Mouse (Mus musculus) midbrain, embryonic 12.5 days (tissue): Measurements from ENCODE around the gene Kcnj12. TPM values are rescaled to one million over a fixed set of nuclear protein-coding genes. Genes with fewer than 3 reads are reported as not detected.

Source experiments
- ATAC-seq: fragments of 200-750 bp; cut with Nextera tagmentation; 2 replicates; pipeline ENCODE4 v1.8.0; 2017; ENCODE audit warnings: low read depth, moderate TSS enrichment, moderate library complexity; ENCODE audit not compliant: low FRiP score
- H3K27ac ChIP-seq: fragments of 300-500 bp; sonication (generic); replicated peaks from 2 replicates; pipeline ENCODE4 v1.5.1; 2016; ENCODE audit warnings: mild to moderate bottlenecking
- H3K27me3 ChIP-seq: fragments of 300-500 bp; sonication (generic); 2 replicates; pipeline ENCODE4 v1.6.1; 2016; ENCODE audit warnings: mild to moderate bottlenecking
- H3K36me3 ChIP-seq: fragments of 300-500 bp; sonication (generic); 2 replicates; pipeline ENCODE4 v1.6.1; 2016
- H3K4me1 ChIP-seq: fragments of 300-500 bp; sonication (generic); 2 replicates; pipeline ENCODE4 v1.6.1; 2016
- H3K4me2 ChIP-seq: fragments of 300-500 bp; sonication (generic); replicated peaks from 2 replicates; pipeline ENCODE4 v1.6.1; 2016; ENCODE audit warnings: mild to moderate bottlenecking, moderate library complexity
- H3K4me3 ChIP-seq: fragments of 300-500 bp; sonication (generic); 2 replicates; pipeline ENCODE4 v1.5.1; 2016; ENCODE audit warnings: mild to moderate bottlenecking
- H3K9ac ChIP-seq: fragments of 300-500 bp; sonication (generic); replicated peaks from 2 replicates; pipeline ENCODE4 v1.6.1; 2016; ENCODE audit warnings: mild to moderate bottlenecking, moderate library complexity
- H3K9me3 ChIP-seq: fragments of 300-500 bp; sonication (generic); 2 replicates; pipeline ENCODE4 v1.6.1; 2016; ENCODE audit warnings: mild to moderate bottlenecking
- WGBS: fragments of 180-500 bp; shearing (Covaris S2); methylation state at CpG from one replicate; pipeline ENCODE4 v1.1.7; 2016; 5-methylcytosine and 5-hydroxymethylcytosine counted together
- polyA plus RNA-seq: library from polyadenylated mRNA; unstranded; fragments of >200 nt; fragmentation: Nextera tagmentation; extraction: Ambion mirVana; gene quantifications from 2 replicates; pipeline ENCODE4 v1.2.1, GENCODE M21; 2016

Kcnj12 gene
- polyA plus RNA-seq, 1 experiment from 2014 or later: 0.50 TPM

GRCm38 (mm10) chr11:61067133-61067835 is 44.9 kb downstream of the Kcnj12 start:
- H3K27me3 ChIP-seq: no peaks in the 10 kb centered on the region
- 88% methylated on average over 9 of the region's 9 CpGs for WGBS
- H3K4me3 ChIP-seq: no peak overlapping the region
- no peak overlapping the region for H3K27ac ChIP-seq
- H3K9ac ChIP-seq: no peak overlapping the region
- H3K36me3 ChIP-seq: no peaks in the 10 kb centered on the region
- H3K4me2 ChIP-seq: no peak overlapping the region
- 0 out of 2 replicates have a peak, but pooled peaks cover 5% of the 10 kb centered on the region for H3K4me1 ChIP-seq
- ATAC-seq: no peak
- H3K9me3 ChIP-seq: no peaks in the 10 kb centered on the region

- H3K27me3 ChIP-seq: no peaks in the 10 kb centered on the region
- no peaks in the 10 kb centered on the region for H3K9me3 ChIP-seq
- H3K36me3 ChIP-seq: no peaks in the 10 kb centered on the region
- 0 out of 2 replicates have a peak, but pooled peaks cover 5% of the 10 kb centered on the region for H3K4me1 ChIP-seq
- H3K4me2 ChIP-seq: no peak overlapping the region
- H3K4me3 ChIP-seq: no peak overlapping the region
- 88% methylated on average over 10 of the region's 10 CpGs for WGBS
- H3K27ac ChIP-seq: no peak overlapping the region
- H3K9ac ChIP-seq: no peak overlapping the region
- no peak for ATAC-seq
These were observed 46.5 kb downstream of the Kcnj12 start for GRCm38 (mm10) chr11:61068866-61069265.

GRCm38 (mm10) chr11:61069645-61070044 is 47.3 kb downstream of the Kcnj12 start:
- Histone ChIP-seq H3K27ac (no peak overlapping the region), H3K9ac (no peak overlapping the region), H3K4me1 (0 out of 2 replicates have a peak, but pooled peaks cover 5% of the 10 kb centered on the region), H3K4me3 (no peak overlapping the region), H3K27me3 (no peaks in the 10 kb centered on the region), H3K36me3 (no peaks in the 10 kb centered on the region), H3K9me3 (no peaks in the 10 kb centered on the region), H3K4me2 (no peak overlapping the region)
- no peak for ATAC-seq
- 98% methylated on average over 18 of the region's 18 CpGs for WGBS

- ATAC-seq: no peak
- Histone ChIP-seq H3K27ac (no peak overlapping the region), H3K9ac (no peak overlapping the region), H3K36me3 (no peaks in the 10 kb centered on the region), H3K4me2 (no peak overlapping the region), H3K4me3 (no peak overlapping the region), H3K9me3 (no peaks in the 10 kb centered on the region), H3K27me3 (no peaks in the 10 kb centered on the region), H3K4me1 (0 out of 2 replicates have a peak, but pooled peaks cover 5% of the 10 kb centered on the region)
- WGBS: 92% methylated on average over 5 of the region's 5 CpGs
These were observed 52.4 kb downstream of the Kcnj12 start for GRCm38 (mm10) chr11:61074646-61075317.

GRCm38 (mm10) chr11:61075361-61076326 is 53.3 kb downstream of the Kcnj12 start:
- Histone ChIP-seq H3K4me1 (0 out of 2 replicates have a peak, but pooled peaks cover 5% of the 10 kb centered on the region), H3K27me3 (no peaks in the 10 kb centered on the region), H3K9ac (no peak overlapping the region), H3K36me3 (no peaks in the 10 kb centered on the region), H3K4me2 (no peak overlapping the region), H3K27ac (no peak overlapping the region), H3K4me3 (no peak overlapping the region), H3K9me3 (no peaks in the 10 kb centered on the region)
- no peak for ATAC-seq
- 81% methylated on average over 15 of the region's 15 CpGs for WGBS

- H3K4me2 ChIP-seq: no peak overlapping the region
- no peak overlapping the region for H3K27ac ChIP-seq
- no peak overlapping the region for H3K9ac ChIP-seq
- H3K27me3 ChIP-seq: no peaks in the 10 kb centered on the region; the same call in 1 of the 2 replicates
- no peak for ATAC-seq
- 81% methylated on average over 2 of the region's 2 CpGs for WGBS
- H3K9me3 ChIP-seq: no peaks in the 10 kb centered on the region
- no peak overlapping the region for H3K4me3 ChIP-seq
- H3K4me1 ChIP-seq: no peaks in the 10 kb centered on the region
- no peaks in the 10 kb centered on the region for H3K36me3 ChIP-seq
These were observed 59.3 kb downstream of the Kcnj12 start for GRCm38 (mm10) chr11:61081624-61082023.

GRCm38 (mm10) chr11:61090195-61090594 is 67.8 kb downstream of the Kcnj12 start:
- 65% methylated on average over 7 of the region's 7 CpGs for WGBS

GRCm38 (mm10) chr11:61091192-61091591 is 68.8 kb downstream of the Kcnj12 start:
- peaks cover 8% of the 10 kb centered on the region; the same call in 1 of the 2 replicates for H3K4me1 ChIP-seq
- WGBS: 69% methylated on average over 3 of the region's 3 CpGs
- 0 out of 2 replicates have a peak, but pooled peaks cover 3% of the 10 kb centered on the region for H3K27me3 ChIP-seq
- H3K9ac ChIP-seq: no peak overlapping the region
- H3K27ac ChIP-seq: no peak overlapping the region
- no peak overlapping the region for H3K4me2 ChIP-seq
- no peak overlapping the region for H3K4me3 ChIP-seq
- no peaks in the 10 kb centered on the region for H3K36me3 ChIP-seq
- 0 out of 2 replicates have a peak, but pooled peaks cover 3% of the 10 kb centered on the region for H3K9me3 ChIP-seq
- ATAC-seq: peak; percentile 27; the same call in 1 of the 2 replicates

More at GRCm38 (mm10) chr11:61090195-61090594, 67.8 kb downstream of the Kcnj12 start:
- Histone ChIP-seq H3K9ac (no peak overlapping the region; the same call in 1 of the 2 replicates), H3K27me3 (no peaks in the 10 kb centered on the region), H3K36me3 (no peaks in the 10 kb centered on the region), H3K4me1 (peaks cover 8% of the 10 kb centered on the region; the same call in 1 of the 2 replicates), H3K9me3 (0 out of 2 replicates have a peak, but pooled peaks cover 3% of the 10 kb centered on the region), H3K27ac (no peak overlapping the region), H3K4me3 (no peak overlapping the region), H3K4me2 (no peak overlapping the region)
- ATAC-seq: no peak

- Histone ChIP-seq H3K27ac (no peak overlapping the region), H3K9ac (0 out of 2 replicates have a peak overlapping the region, but pooled peaks have one; percentile 15), H3K27me3 (0 out of 2 replicates have a peak, but pooled peaks cover 3% of the 10 kb centered on the region), H3K9me3 (0 out of 2 replicates have a peak, but pooled peaks cover 3% of the 10 kb centered on the region), H3K36me3 (no peaks in the 10 kb centered on the region), H3K4me1 (peaks cover 8% of the 10 kb centered on the region; the same call in 1 of the 2 replicates), H3K4me3 (no peak overlapping the region), H3K4me2 (no peak overlapping the region)
- 12% methylated on average over 7 of the region's 7 CpGs for WGBS
- ATAC-seq: no peak
These were observed 69.4 kb downstream of the Kcnj12 start for GRCm38 (mm10) chr11:61091642-61092262.

- no peak overlapping the region for H3K9ac ChIP-seq
- peaks cover 7% of the 10 kb centered on the region; the same call in 1 of the 2 replicates for H3K27me3 ChIP-seq
- H3K4me3 ChIP-seq: no peak overlapping the region
- no peak for ATAC-seq
- H3K4me1 ChIP-seq: peaks cover 3% of the 10 kb centered on the region
- 0 out of 2 replicates have a peak, but pooled peaks cover 3% of the 10 kb centered on the region for H3K9me3 ChIP-seq
- H3K4me2 ChIP-seq: no peak overlapping the region
- H3K36me3 ChIP-seq: no peaks in the 10 kb centered on the region
- WGBS: 72% methylated on average over 1 of the region's 1 CpGs
- no peak overlapping the region for H3K27ac ChIP-seq
These were observed 75.7 kb downstream of the Kcnj12 start for GRCm38 (mm10) chr11:61098046-61098445.
